Mouse (Mus musculus): ENCODE results near the gene Nup188.

GRCm38 (mm10) chr2:30285004-30285403 lies 1.2 kb upstream of the Nup188 start:
- TF ChIP-seq EP300 (optimal IDR thresholded peaks at IDR 0.05) (no peak), CTCF (IDR thresholded peaks at IDR 0.05; ENCODE audit: low read depth) (no peak)

Data from stomach, postnatal 0 days (tissue).